Mouse (Mus musculus) kidney, adult 18-20 months (tissue): ENCODE measurements at regions not wholly inside any gene's neighbourhood (a gene's known extent, or its start where the extent isn't known, plus 50 kb on each side); places are given as distances from the start of the nearest gene placed in this dataset.

Source experiments
- DNase-seq: peaks from one replicate; pipeline ENCODE4 v3.0.0; 2021

DNA sequence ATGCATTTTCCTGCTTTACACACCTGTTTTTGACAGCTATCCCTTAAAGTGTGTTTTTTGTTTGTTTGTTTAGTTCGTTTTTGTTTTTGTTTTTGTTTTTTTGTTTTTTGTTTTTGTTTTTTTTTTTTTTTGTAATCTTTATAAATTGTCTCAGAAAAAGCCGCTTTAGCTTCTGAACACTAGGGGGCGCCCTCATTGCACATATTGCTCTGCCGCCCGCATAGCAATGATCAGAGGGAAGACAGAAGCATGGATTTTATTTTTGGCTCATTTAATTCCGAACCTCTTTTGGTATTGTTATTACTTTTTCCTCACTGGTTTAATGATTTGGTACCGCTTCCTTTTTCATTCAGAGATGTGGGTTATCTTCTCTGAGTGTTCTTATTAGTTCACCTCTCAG is 569.9 kb upstream of the Gm10800 start:
- peak; percentile 5 for DNase-seq
